Mouse (Mus musculus) lung, postnatal 0 days (tissue): ENCODE measurements around the gene Rgs9bp. TPM values are rescaled to one million over a fixed set of nuclear protein-coding genes. Genes with fewer than 3 reads are reported as not detected.
A peak's percentile ranks its signal among the peaks of the same experiment; 100 is the strongest.

Experiments
- ATAC-seq: fragments of 200-750 bp; cut with Nextera tagmentation; 2 replicates; pipeline ENCODE4 v1.8.0; 2017; ENCODE audit warnings: moderate library complexity
- DNase-seq: peaks from one replicate; pipeline ENCODE4 v3.0.0-alpha.2; 2016; ENCODE audit warnings: low spot score
- H3K27ac ChIP-seq: fragments of 300-500 bp; sonication (generic); 2 replicates; pipeline ENCODE4 v1.5.1; 2014; ENCODE audit warnings: antibody characterized with exemption, mild to moderate bottlenecking, low read length, mixed read lengths
- H3K27me3 ChIP-seq: fragments of 300-500 bp; sonication (generic); replicated peaks from 2 replicates; pipeline ENCODE4 v1.6.1; 2014; ENCODE audit warnings: low read length, mixed read lengths; ENCODE audit not compliant: insufficient read depth
- H3K36me3 ChIP-seq: fragments of 300-500 bp; sonication (generic); 2 replicates; pipeline ENCODE4 v1.6.1; 2014; ENCODE audit warnings: low read length, mixed read lengths; ENCODE audit not compliant: insufficient read depth
- H3K4me1 ChIP-seq: fragments of 300-500 bp; sonication (generic); 2 replicates; pipeline ENCODE4 v1.6.1; 2014; ENCODE audit warnings: antibody characterized with exemption, low read depth, low read length, mixed read lengths; ENCODE audit not compliant: insufficient read depth
- H3K4me2 ChIP-seq: fragments of 300-500 bp; sonication (generic); replicated peaks from 2 replicates; pipeline ENCODE4 v1.6.1; 2014; ENCODE audit warnings: low read depth, mild to moderate bottlenecking, low read length, moderate library complexity, mixed read lengths
- H3K4me3 ChIP-seq: fragments of 300-500 bp; sonication (generic); 2 replicates; pipeline ENCODE4 v1.5.1; 2014; ENCODE audit warnings: low read depth, low read length
- H3K9ac ChIP-seq: fragments of 300-500 bp; sonication (generic); replicated peaks from 2 replicates; pipeline ENCODE4 v1.6.1; 2014; ENCODE audit warnings: low read depth, mild to moderate bottlenecking
- H3K9me3 ChIP-seq: fragments of 300-500 bp; sonication (generic); 2 replicates; pipeline ENCODE4 v1.6.1; 2016; ENCODE audit warnings: low read length, mixed read lengths
- CTCF ChIP-seq: IDR thresholded peaks from 2 replicates; pipeline ENCODE4 v1.5.1; 2016; ENCODE audit warnings: antibody characterized with exemption, mild to moderate bottlenecking
- EP300 ChIP-seq: IDR thresholded peaks from 2 replicates; pipeline ENCODE4 v1.6.1; 2016; ENCODE audit warnings: antibody characterized with exemption, mild to moderate bottlenecking, control low read depth
- WGBS: fragments of 180-500 bp; shearing (Covaris S2); extraction: QIAGEN DNeasy Blood & Tissue Kit; methylation state at CpG from one replicate; pipeline ENCODE4 v1.1.7; 2014; 5-methylcytosine and 5-hydroxymethylcytosine counted together
- polyA plus RNA-seq: library from polyadenylated mRNA; unstranded; fragments of >200 nt; fragmentation: Nextera tagmentation; extraction: Ambion mirVana; gene quantifications from 2 replicates; pipeline ENCODE4 v1.2.1, GENCODE M21; 2015

Rgs9bp gene
- polyA plus RNA-seq, 1 experiment from 2014 or later = 0.02 TPM

- peak; percentile 23 for DNase-seq
- WGBS = 80% methylated on average over 10 of the region's 10 CpGs
- TF ChIP-seq EP300 = no peak
- TF ChIP-seq CTCF = no peak
These were observed 5.4 kb upstream of the Rgs9bp start for GRCm38 (mm10) chr7:35590731-35591191.

GRCm38 (mm10) chr7:35589485-35589884 is 4.1 kb upstream of the Rgs9bp start:
- Histone ChIP-seq H3K9ac (no peak overlapping the region), H3K27ac (no peak overlapping the region), H3K4me3 (no peak overlapping the region), H3K36me3 (peaks cover 10% of the 10 kb centered on the region), H3K4me2 (no peak overlapping the region), H3K4me1 (peaks cover 8% of the 10 kb centered on the region; the same call in 1 of the 2 replicates), H3K27me3 (peaks cover 2% of the 10 kb centered on the region; the same call in 1 of the 2 replicates), H3K9me3 (no peaks in the 10 kb centered on the region)
- DNase-seq (no peak), ATAC-seq (no peak)
- TF ChIP-seq EP300 (no peak), CTCF (no peak)
- 71% methylated on average over 7 of the region's 7 CpGs for WGBS

More at GRCm38 (mm10) chr7:35590731-35591191, 5.4 kb upstream of the Rgs9bp start:
- Histone ChIP-seq H3K4me1 (peaks cover 8% of the 10 kb centered on the region; the same call in 1 of the 2 replicates), H3K36me3 (peaks cover 10% of the 10 kb centered on the region), H3K4me2 (no peak overlapping the region), H3K9ac (no peak overlapping the region), H3K27ac (no peak overlapping the region), H3K9me3 (no peaks in the 10 kb centered on the region), H3K4me3 (no peak overlapping the region), H3K27me3 (no peaks in the 10 kb centered on the region)
- no peak for ATAC-seq

- DNase-seq (no peak), ATAC-seq (no peak)
- WGBS = 65% methylated on average over 9 of the region's 9 CpGs
- Histone ChIP-seq H3K36me3 (peaks cover 10% of the 10 kb centered on the region; the same call in 1 of the 2 replicates), H3K27me3 (peaks cover 9% of the 10 kb centered on the region), H3K27ac (no peak overlapping the region), H3K9ac (no peak overlapping the region), H3K4me1 (peaks cover 8% of the 10 kb centered on the region; the same call in 1 of the 2 replicates), H3K4me3 (no peak overlapping the region), H3K9me3 (no peaks in the 10 kb centered on the region), H3K4me2 (no peak overlapping the region)
- TF ChIP-seq EP300 (no peak), CTCF (no peak)
These were observed 3.5 kb upstream of the Rgs9bp start for GRCm38 (mm10) chr7:35588680-35589428.

GRCm38 (mm10) chr7:35587728-35588127 is 2.3 kb upstream of the Rgs9bp start:
- H3K27ac ChIP-seq = no peak overlapping the region
- 61% methylated on average over 5 of the region's 5 CpGs for WGBS
- H3K36me3 ChIP-seq = no peaks in the 10 kb centered on the region
- no peak overlapping the region for H3K9ac ChIP-seq
- no peak overlapping the region for H3K4me2 ChIP-seq
- H3K27me3 ChIP-seq = peaks cover 14% of the 10 kb centered on the region
- no peak overlapping the region for H3K4me3 ChIP-seq
- no peaks in the 10 kb centered on the region for H3K9me3 ChIP-seq
- DNase-seq (no peak), ATAC-seq (no peak)
- peaks cover 8% of the 10 kb centered on the region; the same call in 1 of the 2 replicates for H3K4me1 ChIP-seq
- TF ChIP-seq CTCF = no peak
- no peak for TF ChIP-seq EP300

- Histone ChIP-seq H3K36me3 (no peaks in the 10 kb centered on the region), H3K9ac (peak overlapping the region; percentile 39; the same call in 1 of the 2 replicates), H3K9me3 (no peaks in the 10 kb centered on the region), H3K4me2 (peak overlapping the region; percentile 95), H3K4me3 (peak overlapping the region; percentile 91), H3K4me1 (peaks cover 8% of the 10 kb centered on the region; the same call in 1 of the 2 replicates), H3K27me3 (peaks cover 14% of the 10 kb centered on the region), H3K27ac (no peak overlapping the region)
- ATAC-seq (no peak), DNase-seq (no peak)
- no peak for TF ChIP-seq CTCF
- TF ChIP-seq EP300 = no peak
- 16% methylated on average over 15 of the region's 15 CpGs for WGBS
These were observed 1.6 kb upstream of the Rgs9bp start for GRCm38 (mm10) chr7:35586906-35587445.

GRCm38 (mm10) chr7:35586055-35586905 is 898 bp upstream of the Rgs9bp start, which contains the start of gene Ankrd27:
TSS of gene Ankrd27 (plus strand) at chr7:35586244.
- H3K4me2 ChIP-seq = peak within 1 kb of the TSS; percentile 95
- H3K27ac ChIP-seq = no peak within 1 kb of the TSS

More at GRCm38 (mm10) chr7:35586055-35586905, 898 bp upstream of the Rgs9bp start, which contains the start of gene Ankrd27:
- ATAC-seq (peak; percentile 99), DNase-seq (peak; percentile 98)
- Histone ChIP-seq H3K4me3 (peak within 1 kb of the TSS; percentile 91), H3K27me3 (peaks cover 19% of the 10 kb centered on the region), H3K36me3 (no peaks in the 10 kb centered on the region), H3K9ac (peak within 1 kb of the TSS; percentile 39), H3K4me1 (peaks cover 8% of the 10 kb centered on the region; the same call in 1 of the 2 replicates), H3K9me3 (no peaks in the 10 kb centered on the region)
- under 1% methylated on average over 45 of the region's 49 CpGs for WGBS
- TF ChIP-seq EP300 = no peak
- TF ChIP-seq CTCF = 0 out of 2 replicates have a peak, but pooled peaks have one; percentile 2
